Mouse (Mus musculus) intestine, embryonic 16.5 days (tissue): ENCODE measurements around the gene Eef2. TPM values are rescaled to one million over a fixed set of nuclear protein-coding genes. Genes with fewer than 3 reads are reported as not detected.

Experiments
- ATAC-seq: fragments of 200-750 bp; cut with Nextera tagmentation; 2 replicates; pipeline ENCODE4 v1.8.0; 2017; ENCODE audit warnings: moderate TSS enrichment, moderate library complexity
- H3K27ac ChIP-seq: fragments of 300-500 bp; sonication (generic); 2 replicates; pipeline ENCODE4 v1.5.1; 2014; ENCODE audit warnings: mild to moderate bottlenecking, low read length
- H3K27me3 ChIP-seq: fragments of 300-500 bp; sonication (generic); replicated peaks from 2 replicates; pipeline ENCODE4 v1.6.1; 2014; ENCODE audit warnings: low read length, control low read depth, mixed read lengths; ENCODE audit not compliant: control insufficient read depth, insufficient read depth
- H3K36me3 ChIP-seq: fragments of 300-500 bp; sonication (generic); 2 replicates; pipeline ENCODE4 v1.6.1; 2014; ENCODE audit warnings: low read length, control low read depth; ENCODE audit not compliant: control insufficient read depth, insufficient read depth
- H3K4me1 ChIP-seq: fragments of 300-500 bp; sonication (generic); 2 replicates; pipeline ENCODE4 v1.6.1; 2014; ENCODE audit warnings: low read length, control low read depth, mixed read lengths; ENCODE audit not compliant: control insufficient read depth, insufficient read depth
- H3K4me2 ChIP-seq: fragments of 300-500 bp; sonication (generic); 2 replicates; pipeline ENCODE4 v1.6.1; 2014; ENCODE audit warnings: low read depth, low read length, control low read depth
- H3K4me3 ChIP-seq: fragments of 300-500 bp; sonication (generic); 2 replicates; pipeline ENCODE4 v1.5.1; 2014; ENCODE audit warnings: mild to moderate bottlenecking, low read length
- H3K9ac ChIP-seq: fragments of 300-500 bp; sonication (generic); 2 replicates; pipeline ENCODE4 v1.6.1; 2014; ENCODE audit warnings: low read depth, low read length
- H3K9me3 ChIP-seq: fragments of 300-500 bp; sonication (generic); 2 replicates; pipeline ENCODE4 v1.6.1; 2016; ENCODE audit warnings: low read length, control low read depth; ENCODE audit not compliant: control insufficient read depth
- WGBS: fragments of 180-500 bp; shearing (Covaris S2); extraction: QIAGEN DNeasy Blood & Tissue Kit; methylation state at CpG from one replicate; pipeline ENCODE4 v1.1.7; 2014; 5-methylcytosine and 5-hydroxymethylcytosine counted together
- polyA plus RNA-seq: library from polyadenylated mRNA; unstranded; fragments of >200 nt; fragmentation: Nextera tagmentation; extraction: Ambion mirVana; gene quantifications from 2 replicates; pipeline ENCODE4 v1.2.1, GENCODE M21; 2015

Gene Eef2
- polyA plus RNA-seq, 1 experiment from 2014 or later = 526 TPM

GRCm38 (mm10) chr10:81192968-81193501 is 16.6 kb downstream of the Eef2 start:
- Histone ChIP-seq H3K36me3 (peaks cover 15% of the 10 kb centered on the region), H3K27me3 (peaks cover 12% of the 10 kb centered on the region; the same call in 1 of the 2 replicates), H3K4me3 (peak overlapping the region; percentile 66), H3K27ac (peak overlapping the region; percentile 96), H3K9ac (peak overlapping the region; percentile 90), H3K4me1 (peaks cover 27% of the 10 kb centered on the region), H3K9me3 (no peaks in the 10 kb centered on the region), H3K4me2 (peak overlapping the region; percentile 98)
- ATAC-seq = peak; percentile 27
- WGBS = 4% methylated on average over 19 of the region's 19 CpGs

- Histone ChIP-seq H3K4me2 (peak overlapping the region; percentile 30), H3K27ac (peak overlapping the region; percentile 75), H3K9me3 (no peaks in the 10 kb centered on the region), H3K36me3 (peaks cover 12% of the 10 kb centered on the region), H3K4me3 (peak overlapping the region; percentile 24), H3K9ac (peak overlapping the region; percentile 54), H3K27me3 (peaks cover 12% of the 10 kb centered on the region; the same call in 1 of the 2 replicates), H3K4me1 (peaks cover 27% of the 10 kb centered on the region)
- 9% methylated on average over 37 of the region's 37 CpGs for WGBS
- ATAC-seq = no peak
These were observed 17.8 kb downstream of the Eef2 start for GRCm38 (mm10) chr10:81193991-81194774.

GRCm38 (mm10) chr10:81195300-81195699 is 18.9 kb downstream of the Eef2 start:
- Histone ChIP-seq H3K9me3 (no peaks in the 10 kb centered on the region), H3K27ac (peak overlapping the region; percentile 75; the same call in 1 of the 2 replicates), H3K4me1 (peaks cover 27% of the 10 kb centered on the region), H3K27me3 (peaks cover 12% of the 10 kb centered on the region; the same call in 1 of the 2 replicates), H3K4me3 (peak overlapping the region; percentile 24), H3K4me2 (peak overlapping the region; percentile 30), H3K36me3 (peaks cover 6% of the 10 kb centered on the region), H3K9ac (peak overlapping the region; percentile 54; the same call in 1 of the 2 replicates)
- no peak for ATAC-seq
- WGBS = 68% methylated on average over 4 of the region's 4 CpGs

- Histone ChIP-seq H3K4me2 (no peak overlapping the region), H3K27ac (no peak overlapping the region), H3K9me3 (no peaks in the 10 kb centered on the region), H3K4me1 (peaks cover 27% of the 10 kb centered on the region), H3K9ac (no peak overlapping the region), H3K4me3 (no peak overlapping the region), H3K27me3 (peaks cover 12% of the 10 kb centered on the region; the same call in 1 of the 2 replicates), H3K36me3 (no peaks in the 10 kb centered on the region)
- no peak for ATAC-seq
- 63% methylated on average over 11 of the region's 11 CpGs for WGBS
These were observed 20.1 kb downstream of the Eef2 start for GRCm38 (mm10) chr10:81196470-81197065.

- no peak for ATAC-seq
- peaks cover 12% of the 10 kb centered on the region; the same call in 1 of the 2 replicates for H3K27me3 ChIP-seq
- WGBS = 54% methylated on average over 6 of the region's 6 CpGs
These were observed 20.9 kb downstream of the Eef2 start for GRCm38 (mm10) chr10:81197305-81197704.

GRCm38 (mm10) chr10:81198230-81198629 is 21.8 kb downstream of the Eef2 start:
- ATAC-seq = no peak
- Histone ChIP-seq H3K4me3 (no peak overlapping the region), H3K27ac (no peak overlapping the region), H3K27me3 (peaks cover 9% of the 10 kb centered on the region; the same call in 1 of the 2 replicates), H3K9ac (no peak overlapping the region), H3K4me2 (no peak overlapping the region), H3K36me3 (no peaks in the 10 kb centered on the region), H3K4me1 (peaks cover 17% of the 10 kb centered on the region), H3K9me3 (no peaks in the 10 kb centered on the region)
- WGBS = 1% methylated on average over 9 of the region's 9 CpGs

More at GRCm38 (mm10) chr10:81197305-81197704, 20.9 kb downstream of the Eef2 start:
- Histone ChIP-seq H3K9ac (no peak overlapping the region), H3K27ac (no peak overlapping the region), H3K36me3 (no peaks in the 10 kb centered on the region), H3K4me1 (peaks cover 21% of the 10 kb centered on the region), H3K9me3 (no peaks in the 10 kb centered on the region), H3K4me3 (no peak overlapping the region), H3K4me2 (no peak overlapping the region)

- no peak overlapping the region for H3K4me3 ChIP-seq
- WGBS = 84% methylated on average over 6 of the region's 6 CpGs
- H3K4me1 ChIP-seq = peaks cover 14% of the 10 kb centered on the region
- no peak overlapping the region for H3K4me2 ChIP-seq
- H3K9ac ChIP-seq = no peak overlapping the region
- no peak for ATAC-seq
- no peaks in the 10 kb centered on the region for H3K36me3 ChIP-seq
- no peak overlapping the region for H3K27ac ChIP-seq
- no peaks in the 10 kb centered on the region for H3K9me3 ChIP-seq
- peaks cover 9% of the 10 kb centered on the region; the same call in 1 of the 2 replicates for H3K27me3 ChIP-seq
These were observed 22.6 kb downstream of the Eef2 start for GRCm38 (mm10) chr10:81198990-81199389.

GRCm38 (mm10) chr10:81200141-81200540 is 23.7 kb downstream of the Eef2 start:
- peaks cover 7% of the 10 kb centered on the region for H3K4me1 ChIP-seq
- H3K27me3 ChIP-seq = peaks cover 2% of the 10 kb centered on the region; the same call in 1 of the 2 replicates
- no peak for ATAC-seq
- no peak overlapping the region for H3K4me3 ChIP-seq
- H3K9me3 ChIP-seq = no peaks in the 10 kb centered on the region
- H3K4me2 ChIP-seq = no peak overlapping the region
- no peak overlapping the region for H3K27ac ChIP-seq
- H3K36me3 ChIP-seq = no peaks in the 10 kb centered on the region
- 80% methylated on average over 13 of the region's 13 CpGs for WGBS
- no peak overlapping the region for H3K9ac ChIP-seq

- WGBS = 76% methylated on average over 20 of the region's 20 CpGs
- no peak overlapping the region for H3K27ac ChIP-seq
- H3K36me3 ChIP-seq = no peaks in the 10 kb centered on the region
- no peak overlapping the region for H3K9ac ChIP-seq
- no peaks in the 10 kb centered on the region for H3K9me3 ChIP-seq
- no peak for ATAC-seq
- no peaks in the 10 kb centered on the region for H3K27me3 ChIP-seq
- H3K4me2 ChIP-seq = no peak overlapping the region
- H3K4me3 ChIP-seq = no peak overlapping the region
- H3K4me1 ChIP-seq = peaks cover 5% of the 10 kb centered on the region
These were observed 24.3 kb downstream of the Eef2 start for GRCm38 (mm10) chr10:81200605-81201287.
